Mouse (Mus musculus): Measurements from ENCODE around the gene Nme8.
A peak's percentile ranks its signal among the peaks of the same experiment; 100 is the strongest.

Gene Nme8

GRCm38 (mm10) chr13:19697790-19698189 lies at the start of gene Nme8:
TSS of gene Nme8 (minus strand) at chr13:19697794.
- no peak for DNase-seq

- no peak for DNase-seq
Observed at GRCm38 (mm10) chr13:19745741-19746140, 48.1 kb upstream of the Nme8 start.

DNA sequence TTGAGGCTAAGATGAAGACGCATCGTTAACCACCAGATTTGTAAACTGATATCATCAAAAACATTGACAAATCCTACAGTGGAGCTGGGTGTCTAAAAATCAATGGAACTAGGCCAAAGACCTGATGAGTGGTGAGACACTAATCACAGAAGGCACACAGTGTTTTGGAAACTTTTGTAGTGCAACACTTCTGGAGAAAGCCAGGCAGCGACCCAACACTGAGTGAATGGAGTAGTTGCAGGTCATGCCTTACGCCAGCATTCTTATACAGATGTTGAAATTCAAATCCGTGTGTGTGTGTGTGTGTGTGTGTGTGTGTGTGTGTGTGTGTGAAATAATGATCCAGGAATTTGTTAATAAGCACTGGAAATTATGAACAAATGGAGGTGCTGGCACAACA lies 46.9 kb upstream of the Nme8 start:
- DNase-seq = no peak

DNA sequence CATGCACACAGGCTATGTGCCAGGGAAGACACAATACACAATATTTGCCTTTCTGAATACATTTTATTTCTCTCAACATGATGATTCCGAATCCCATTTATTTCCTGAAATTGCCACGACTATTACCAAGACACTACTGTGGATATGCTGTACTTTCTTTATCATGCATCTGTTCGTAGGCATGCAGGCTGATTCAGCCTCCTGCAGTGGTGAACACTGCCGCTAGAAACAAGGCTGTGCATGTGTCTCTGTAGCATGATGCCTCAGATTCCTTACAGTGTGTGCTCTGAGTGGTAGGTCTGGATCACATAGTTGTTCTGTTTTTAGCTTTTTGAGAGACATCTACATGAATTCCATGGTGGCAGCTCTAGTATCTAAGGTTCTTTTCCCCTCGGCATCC lies 37.0 kb upstream of the Nme8 start:
- no peak for DNase-seq

- DNase-seq = no peak
Observed at GRCm38 (mm10) chr13:19730826-19731225, 33.2 kb upstream of the Nme8 start.

- DNase-seq = no peak
Observed at GRCm38 (mm10) chr13:19718954-19719353, 21.4 kb upstream of the Nme8 start.

- no peak for DNase-seq
Observed at GRCm38 (mm10) chr13:19717201-19717600, 19.6 kb upstream of the Nme8 start.

- no peak for DNase-seq
Observed at GRCm38 (mm10) chr13:19703806-19704205, 6.2 kb upstream of the Nme8 start.

DNA sequence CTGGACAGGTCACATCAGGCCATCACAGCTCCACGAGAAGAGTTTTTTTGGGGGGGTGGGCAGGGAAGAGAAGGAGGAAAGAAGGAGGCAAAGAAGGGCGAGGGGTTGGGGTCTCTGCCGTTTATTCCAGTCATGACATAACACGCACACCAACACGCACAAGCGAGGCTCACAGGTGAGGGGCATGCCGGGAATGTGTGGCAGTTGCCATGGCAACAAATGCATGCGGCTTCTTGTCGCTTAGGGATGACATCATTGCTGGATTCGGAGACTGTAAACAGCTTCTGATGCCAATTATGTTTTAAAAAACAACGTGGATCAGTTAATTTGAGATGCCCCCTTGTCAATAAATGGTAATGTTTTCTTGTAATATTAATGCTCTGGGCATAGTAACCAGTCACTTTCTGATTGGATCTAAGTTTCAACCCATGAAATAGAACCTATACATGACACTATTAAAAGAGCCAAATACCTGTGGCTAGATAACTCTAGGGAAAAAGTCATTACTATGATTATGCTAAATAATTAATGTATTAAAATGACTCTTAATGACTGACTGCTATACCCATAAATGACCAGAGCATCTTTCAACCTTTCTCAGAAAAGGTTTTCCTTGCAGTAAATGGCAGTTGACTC lies 4.0 kb upstream of the Nme8 start:
- DNase-seq = no peak

DNA sequence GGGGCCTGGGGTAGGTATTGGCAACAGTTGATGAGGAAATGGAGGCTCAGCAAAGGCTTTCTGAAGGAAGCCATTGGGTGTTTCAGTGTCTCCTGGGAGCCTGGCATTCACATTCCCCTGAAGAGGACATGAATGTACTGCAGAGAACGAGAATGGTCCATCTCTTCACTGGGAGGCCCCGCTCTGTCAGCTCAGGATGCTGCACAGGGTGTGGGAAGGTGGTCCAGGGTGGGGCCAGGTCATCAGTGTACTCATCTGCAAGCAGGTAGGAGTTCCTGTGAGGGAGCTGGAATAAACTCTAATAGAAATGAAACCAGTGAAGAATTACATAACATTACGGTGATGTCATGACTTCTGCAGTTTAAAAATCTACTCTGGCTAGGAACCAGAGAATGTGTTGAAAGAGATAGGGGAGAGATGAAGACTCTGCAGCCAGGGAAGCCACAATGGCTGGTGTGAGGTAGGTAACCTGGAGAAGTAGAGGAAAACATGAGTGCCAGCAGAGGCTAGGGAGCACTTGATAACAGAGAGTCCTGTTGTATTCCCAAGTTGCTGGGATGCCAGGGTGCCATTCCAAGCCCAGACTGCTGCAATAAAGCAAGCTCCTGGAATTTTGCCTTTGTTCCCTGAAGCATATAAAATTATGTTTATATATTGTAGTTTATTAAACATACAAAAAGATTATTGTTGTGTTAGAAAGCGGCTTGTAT lies 3.3 kb upstream of the Nme8 start:
- no peak for DNase-seq

DNA sequence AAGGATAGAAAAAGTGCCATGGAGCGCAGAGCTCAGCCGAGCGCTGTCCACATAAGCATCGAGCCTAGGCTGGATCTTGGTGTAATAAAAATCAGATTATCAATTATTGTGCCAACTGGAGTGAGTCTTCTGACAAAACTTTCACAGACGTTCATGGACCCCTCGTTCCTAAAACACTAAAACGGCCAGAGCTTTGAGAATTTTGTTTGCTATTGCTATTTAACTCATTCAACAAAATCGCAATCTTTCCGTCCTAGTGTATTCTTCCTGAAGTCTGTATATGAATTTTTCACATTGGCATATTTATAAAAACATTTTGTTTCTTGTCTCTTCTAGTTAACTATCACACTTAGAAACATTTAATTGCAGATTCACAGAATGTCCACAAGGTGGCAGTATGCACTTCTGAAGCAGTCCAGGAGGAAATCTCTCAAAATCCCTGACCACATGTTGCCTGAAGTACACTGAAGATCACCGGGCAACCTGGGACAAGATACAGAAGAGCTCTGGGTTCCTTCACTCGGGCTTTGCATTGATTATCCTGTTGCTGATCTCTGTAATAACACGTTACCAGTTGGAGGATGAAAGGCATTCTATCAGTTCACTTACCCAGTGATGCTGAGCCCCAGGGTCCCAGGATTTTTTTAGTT lies 1.1 kb upstream of the Nme8 start:
- DNase-seq = no peak

- no peak for DNase-seq
Observed at GRCm38 (mm10) chr13:19690417-19690816, 7.2 kb downstream of the Nme8 start.

GRCm38 (mm10) chr13:19689971-19690370 lies 7.6 kb downstream of the Nme8 start:
- DNase-seq = no peak

- DNase-seq = peak; percentile 12
Observed at GRCm38 (mm10) chr13:19684007-19684406, 13.6 kb downstream of the Nme8 start.

- no peak for DNase-seq
Observed at GRCm38 (mm10) chr13:19682879-19683640, 14.5 kb downstream of the Nme8 start.

DNA sequence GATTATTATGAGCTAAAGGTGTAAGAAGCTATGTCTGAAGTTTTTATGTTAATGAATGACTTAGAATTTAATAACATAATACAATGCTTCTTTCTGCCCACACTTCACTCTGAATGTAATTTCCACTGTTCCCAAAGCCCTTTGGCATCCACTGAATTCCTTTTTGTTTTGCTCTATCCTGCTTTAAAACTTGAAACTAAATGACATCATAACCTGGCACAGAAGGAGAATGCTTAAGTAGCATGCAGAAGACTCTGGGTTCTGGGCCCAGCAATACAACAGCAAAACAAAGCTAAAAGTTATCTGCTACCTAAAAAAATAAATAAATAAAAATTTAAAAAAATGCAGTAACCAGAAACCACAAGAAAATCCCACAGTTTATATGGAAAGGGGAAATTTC lies 23.0 kb downstream of the Nme8 start:
- no peak for DNase-seq

GRCm38 (mm10) chr13:19674025-19674424 lies 23.6 kb downstream of the Nme8 start:
- DNase-seq = no peak

GRCm38 (mm10) chr13:19668355-19669140 lies 29.0 kb downstream of the Nme8 start:
- DNase-seq = no peak

DNA sequence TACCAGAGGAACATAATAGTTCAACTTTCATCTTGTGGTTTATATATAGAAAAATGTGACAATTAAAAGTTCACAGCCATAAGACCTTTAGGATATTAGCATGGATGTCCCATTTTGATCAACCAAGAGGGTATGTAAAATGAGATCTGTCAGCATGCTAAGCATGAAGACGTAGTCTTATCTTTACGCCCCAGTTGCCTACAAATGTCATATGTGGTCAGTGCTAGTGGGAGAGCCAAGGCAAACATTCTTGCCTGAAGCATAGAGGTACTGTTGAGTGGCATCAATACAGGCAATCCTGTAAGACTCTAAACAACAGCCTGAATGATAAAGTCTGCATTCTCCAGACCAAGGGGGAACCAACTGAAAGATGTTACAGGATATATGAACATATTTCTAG lies 45.2 kb downstream of the Nme8 start:
- no peak for DNase-seq

- peak; percentile 65 for DNase-seq
Observed at GRCm38 (mm10) chr13:19649824-19650223, 47.8 kb downstream of the Nme8 start.

- no peak for DNase-seq
Observed at GRCm38 (mm10) chr13:19644225-19644624, 53.4 kb downstream of the Nme8 start.

DNA sequence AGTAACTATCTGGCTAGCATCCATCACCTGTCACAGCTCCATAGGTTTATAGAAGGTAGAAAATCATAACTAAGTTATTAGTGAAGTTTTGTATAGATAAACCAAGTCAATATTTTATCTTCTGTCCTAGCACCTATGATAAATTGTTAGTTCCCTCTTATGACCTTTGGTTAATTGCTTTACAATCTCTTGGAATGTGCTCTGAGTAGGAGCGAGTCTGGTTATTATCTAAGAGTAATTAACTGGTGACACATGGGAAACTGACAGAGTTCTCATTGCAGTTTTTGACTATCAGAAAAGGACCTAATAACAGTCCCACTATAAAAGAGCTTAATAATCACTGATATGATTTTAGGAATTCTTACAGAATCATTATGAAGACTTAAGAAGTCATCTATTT lies 54.1 kb downstream of the Nme8 start:
- no peak for DNase-seq
